Mouse (Mus musculus) cortical plate, adult 2 months (tissue): Measurements from ENCODE around the gene Senp3. TPM values are rescaled to one million over a fixed set of nuclear protein-coding genes. Genes with fewer than 3 reads are reported as not detected.
A peak's percentile ranks its signal among the peaks of the same experiment; 100 is the strongest.

Experiments used
- H3K27ac ChIP-seq: fragments of 200-500 bp; 2 replicates; pipeline ENCODE4 v1.5.1; 2012; ENCODE audit warnings: low read length, control low read depth, inconsistent platforms; ENCODE audit not compliant: insufficient read depth
- H3K4me1 ChIP-seq: fragments of 200-500 bp; 2 replicates; pipeline ENCODE4 v1.6.1; 2011; ENCODE audit warnings: low read length; ENCODE audit not compliant: control insufficient read depth, insufficient read depth
- H3K4me3 ChIP-seq: fragments of 200-500 bp; 2 replicates; pipeline ENCODE4 v1.5.1; 2011; ENCODE audit warnings: mild to moderate bottlenecking, low read length, control low read depth; ENCODE audit not compliant: insufficient read depth
- CTCF ChIP-seq: fragments of 200-500 bp; IDR thresholded peaks from 2 replicates; pipeline ENCODE4 v1.5.1; 2011; ENCODE audit warnings: mild to moderate bottlenecking, control low read depth, low read length; ENCODE audit not compliant: insufficient read depth; ENCODE audit errors: extremely low read depth
- POLR2A ChIP-seq: fragments of 200-500 bp; IDR thresholded peaks from 2 replicates; pipeline ENCODE4 v1.6.1; 2011; ENCODE audit warnings: mild to moderate bottlenecking, low read length, control low read depth; ENCODE audit not compliant: insufficient read depth; ENCODE audit errors: extremely low read depth
- polyA plus RNA-seq: library from polyadenylated mRNA; depleted of rRNA; stranded (reverse); fragments of >200 nt; gene quantifications from 2 replicates; pipeline ENCODE4 v1.2.3, GENCODE M21; 2012

Senp3 gene
- polyA plus RNA-seq, 1 experiment, result 133 TPM

DNA sequence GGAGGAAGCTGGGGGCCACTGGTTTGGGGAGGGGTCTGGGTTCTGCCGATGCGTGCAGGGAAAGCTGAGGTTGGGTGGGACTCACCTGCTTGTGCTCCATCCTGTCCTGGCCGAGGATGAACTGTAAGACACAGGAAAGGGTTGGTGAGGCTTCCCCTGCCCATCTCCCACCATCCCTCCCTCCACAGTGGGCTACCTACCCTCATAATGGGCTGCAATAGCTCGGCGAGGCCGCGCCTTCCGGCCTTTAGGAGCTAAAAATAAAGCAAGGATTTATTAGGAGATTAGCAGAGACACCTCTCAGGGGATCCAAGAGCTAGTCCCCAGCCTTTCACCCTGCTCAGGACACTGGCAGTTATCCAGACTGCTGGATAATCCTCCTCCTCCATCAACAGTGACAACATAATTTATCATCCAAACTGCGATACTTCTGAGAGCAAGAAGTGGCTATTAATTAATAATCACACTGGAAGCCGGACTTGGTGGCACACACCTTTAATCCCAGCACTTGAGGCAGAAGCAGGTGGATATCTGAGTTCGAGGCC, 11.6 kb upstream of the Senp3 start:
- no peak overlapping the region for H3K27ac ChIP-seq
- no peak for TF ChIP-seq POLR2A
- no peak for TF ChIP-seq CTCF
- no peaks in the 10 kb centered on the region; the same call in 1 of the 2 replicates for H3K4me1 ChIP-seq
- no peak overlapping the region for H3K4me3 ChIP-seq

DNA sequence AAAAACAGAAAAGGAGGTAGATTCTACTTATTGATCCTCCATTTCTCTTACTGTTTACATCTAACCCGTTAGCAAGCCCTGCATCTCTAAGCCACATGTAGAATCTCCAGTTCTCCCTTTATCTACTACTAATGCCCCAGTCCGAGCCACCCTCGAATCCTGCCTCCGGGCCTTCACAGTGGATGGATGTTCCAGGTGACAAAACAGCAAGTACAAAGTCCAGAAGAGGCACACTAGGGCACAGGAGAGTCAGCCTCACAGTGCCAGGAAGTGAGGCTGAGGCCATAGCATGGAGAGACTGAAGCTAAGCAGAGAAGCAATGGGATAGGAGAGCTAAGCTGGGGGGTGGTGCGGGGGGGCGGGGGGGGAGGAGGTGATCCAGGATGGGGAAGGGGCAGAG, 11.0 kb upstream of the Senp3 start:
- Histone ChIP-seq H3K4me3 (no peak overlapping the region), H3K27ac (no peak overlapping the region), H3K4me1 (no peaks in the 10 kb centered on the region; the same call in 1 of the 2 replicates)
- TF ChIP-seq POLR2A (no peak), CTCF (no peak)

DNA sequence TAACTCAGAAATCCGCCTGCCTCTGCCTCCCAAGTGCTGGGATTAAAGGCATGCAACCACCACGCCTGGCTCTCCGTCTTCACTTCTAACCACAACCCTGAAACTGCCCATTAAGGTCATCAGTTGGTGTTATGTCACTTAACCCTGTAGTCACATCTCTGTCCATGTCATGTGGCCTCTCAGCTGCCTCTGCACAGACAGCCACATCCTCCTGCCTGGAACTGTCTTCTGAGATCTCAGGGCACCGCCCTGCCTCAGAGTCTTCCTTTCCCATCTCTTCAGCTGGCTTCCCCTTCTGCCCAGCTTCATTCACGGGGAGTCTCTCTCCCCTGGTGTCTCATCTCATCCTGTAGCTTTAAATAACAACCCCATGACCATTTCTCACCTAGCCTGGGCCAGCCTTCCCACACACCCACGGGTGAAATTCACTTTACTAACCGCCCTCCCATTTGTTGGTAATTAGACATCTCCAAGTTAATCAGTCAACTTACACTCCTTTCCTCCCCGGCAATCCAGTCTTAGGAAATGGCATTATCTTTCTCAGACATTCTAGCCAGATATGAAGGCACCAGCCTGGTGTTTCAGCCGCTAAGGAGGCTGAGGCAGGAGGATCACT, 10.4 kb upstream of the Senp3 start:
- TF ChIP-seq CTCF (no peak), POLR2A (no peak)
- no peaks in the 10 kb centered on the region; the same call in 1 of the 2 replicates for H3K4me1 ChIP-seq

DNA sequence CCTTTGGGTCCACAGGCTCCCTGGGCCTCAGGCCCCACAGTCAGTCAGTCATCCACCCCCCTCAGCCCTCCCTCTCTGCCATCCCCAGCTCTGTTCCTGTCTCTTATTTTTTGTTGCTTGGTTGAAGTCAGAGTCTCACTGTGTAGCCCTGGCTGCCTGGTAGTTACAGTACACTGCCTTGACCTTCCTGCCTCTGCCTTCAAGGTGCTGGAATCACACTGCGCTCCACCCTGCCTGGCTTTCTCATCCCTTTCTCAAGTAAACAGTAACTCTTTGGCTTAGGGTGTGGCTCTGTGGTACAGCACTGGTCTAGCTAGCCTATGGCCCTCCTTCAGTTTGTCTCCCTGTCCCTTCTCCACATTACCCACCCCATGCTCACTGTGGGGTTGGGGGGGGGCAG, 8.0 kb upstream of the Senp3 start:
- Histone ChIP-seq H3K4me3 (no peak overlapping the region), H3K27ac (no peak overlapping the region), H3K4me1 (no peaks in the 10 kb centered on the region; the same call in 1 of the 2 replicates)
- TF ChIP-seq POLR2A (no peak), CTCF (no peak)

More for the DNA sequence above, 10.4 kb upstream of the Senp3 start:
- Histone ChIP-seq H3K27ac (no peak overlapping the region), H3K4me3 (no peak overlapping the region)

DNA sequence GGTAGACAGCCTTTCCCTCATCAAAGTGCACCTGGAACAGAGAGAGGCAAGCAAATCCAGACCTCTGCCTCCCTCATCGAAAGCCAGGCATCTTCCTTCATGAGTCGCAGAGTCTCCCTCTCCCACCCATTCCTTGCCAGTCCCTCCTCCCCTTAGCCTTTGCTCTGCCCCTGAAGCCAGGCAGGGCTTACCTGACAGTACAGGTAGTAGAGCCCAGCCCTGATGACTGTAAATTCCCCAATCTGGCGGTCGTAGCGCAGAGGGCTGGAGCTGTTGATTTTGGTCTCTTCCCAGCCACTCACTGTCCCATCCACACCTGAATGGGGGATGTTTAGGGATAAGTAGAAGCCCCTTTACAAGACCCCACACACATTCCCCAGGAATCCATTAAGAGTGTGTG, 5.2 kb upstream of the Senp3 start:
- TF ChIP-seq CTCF (no peak), POLR2A (no peak)
- Histone ChIP-seq H3K4me1 (no peaks in the 10 kb centered on the region), H3K27ac (no peak overlapping the region), H3K4me3 (no peak overlapping the region)

DNA sequence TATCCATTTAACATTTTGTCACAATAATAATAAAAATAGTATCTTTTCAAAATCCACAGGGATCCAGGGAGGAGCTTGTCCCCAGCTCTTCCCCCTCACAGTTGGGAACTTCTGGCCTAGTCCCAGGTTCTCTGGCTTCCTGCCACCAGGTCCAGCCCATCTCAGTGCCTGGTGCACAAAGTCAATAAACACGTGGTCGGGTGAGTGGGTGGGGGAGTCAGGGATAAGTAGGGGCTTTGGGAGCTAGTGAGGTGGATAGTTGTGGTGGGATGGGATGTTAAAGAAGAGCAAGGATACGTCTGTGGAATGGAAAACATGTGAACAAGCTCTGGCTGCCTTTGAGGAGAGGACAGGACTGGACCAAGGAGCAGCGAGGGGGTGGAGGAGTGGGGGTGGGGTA, 4.5 kb upstream of the Senp3 start:
- Histone ChIP-seq H3K27ac (no peak overlapping the region), H3K4me3 (no peak overlapping the region), H3K4me1 (no peaks in the 10 kb centered on the region)
- no peak for TF ChIP-seq POLR2A
- TF ChIP-seq CTCF, result no peak

DNA sequence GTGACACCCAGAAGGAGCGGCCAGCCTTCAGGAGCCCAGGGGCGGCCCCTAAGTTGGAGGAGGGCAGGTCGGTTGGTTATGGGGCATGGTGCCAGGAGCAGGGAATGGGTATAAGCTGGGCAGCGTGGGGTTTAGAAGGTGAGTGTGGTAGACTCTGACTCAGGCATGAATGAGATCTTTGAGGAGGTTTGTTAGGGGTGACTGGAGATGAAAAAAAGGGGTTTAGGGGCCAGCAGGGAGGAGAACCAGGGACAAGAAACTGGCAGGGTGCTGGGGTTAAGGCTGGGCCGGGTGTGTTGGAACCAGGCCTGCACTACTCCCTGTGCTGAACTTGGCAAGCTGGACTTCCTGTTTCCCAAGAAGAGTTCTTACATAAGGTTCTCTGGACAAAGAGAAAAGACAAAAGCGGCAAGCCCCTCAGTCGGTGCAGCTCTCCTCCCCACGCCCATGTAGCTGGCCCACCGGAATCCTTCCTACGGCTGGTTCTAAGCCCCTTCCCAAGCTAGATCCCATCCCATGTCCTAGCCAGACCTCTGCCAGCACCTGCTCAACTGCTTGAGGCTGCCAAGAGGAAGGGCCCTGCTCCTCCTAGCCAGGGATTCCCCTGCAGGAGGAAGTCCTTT, 3.8 kb upstream of the Senp3 start, which contains the start of gene Tnfsf13:
TSS of gene Tnfsf13 (minus strand) at position 259 of the 623 bp plus-strand sequence.
- TF ChIP-seq CTCF (no peak), POLR2A (0 out of 2 replicates have a peak, but pooled peaks have one; percentile 31)
- no peak within 1 kb of the TSS for H3K4me3 ChIP-seq

DNA sequence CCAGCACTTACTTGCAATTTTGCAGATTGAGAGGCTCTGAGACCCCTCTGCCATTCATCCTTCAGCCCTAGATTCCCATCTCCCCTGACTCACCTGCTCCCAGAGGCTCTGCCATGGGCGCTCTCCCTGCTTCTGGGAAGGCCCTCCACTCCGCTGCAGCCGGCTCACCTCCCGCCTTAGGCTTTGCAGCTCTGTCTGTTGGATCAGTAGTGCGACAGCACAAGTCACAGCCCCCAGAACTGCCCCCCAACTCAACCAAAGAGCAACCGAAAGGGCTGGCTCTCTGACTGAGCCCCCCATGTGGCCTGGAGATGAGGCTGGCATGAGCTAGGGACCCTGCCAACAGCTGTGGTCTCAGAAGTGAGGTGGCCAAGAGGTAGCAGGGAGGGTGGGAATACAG, 3.1 kb upstream of the Senp3 start:
- H3K4me1 ChIP-seq, result no peaks in the 10 kb centered on the region; the same call in 1 of the 2 replicates
- TF ChIP-seq POLR2A (no peak), CTCF (no peak)
- H3K27ac ChIP-seq, result peak overlapping the region; percentile 57
- no peak overlapping the region for H3K4me3 ChIP-seq

More for the DNA sequence above, 3.8 kb upstream of the Senp3 start, which contains the start of gene Tnfsf13:
- peak within 1 kb of the TSS; percentile 89 for H3K27ac ChIP-seq
- no peaks in the 10 kb centered on the region; the same call in 1 of the 2 replicates for H3K4me1 ChIP-seq

DNA sequence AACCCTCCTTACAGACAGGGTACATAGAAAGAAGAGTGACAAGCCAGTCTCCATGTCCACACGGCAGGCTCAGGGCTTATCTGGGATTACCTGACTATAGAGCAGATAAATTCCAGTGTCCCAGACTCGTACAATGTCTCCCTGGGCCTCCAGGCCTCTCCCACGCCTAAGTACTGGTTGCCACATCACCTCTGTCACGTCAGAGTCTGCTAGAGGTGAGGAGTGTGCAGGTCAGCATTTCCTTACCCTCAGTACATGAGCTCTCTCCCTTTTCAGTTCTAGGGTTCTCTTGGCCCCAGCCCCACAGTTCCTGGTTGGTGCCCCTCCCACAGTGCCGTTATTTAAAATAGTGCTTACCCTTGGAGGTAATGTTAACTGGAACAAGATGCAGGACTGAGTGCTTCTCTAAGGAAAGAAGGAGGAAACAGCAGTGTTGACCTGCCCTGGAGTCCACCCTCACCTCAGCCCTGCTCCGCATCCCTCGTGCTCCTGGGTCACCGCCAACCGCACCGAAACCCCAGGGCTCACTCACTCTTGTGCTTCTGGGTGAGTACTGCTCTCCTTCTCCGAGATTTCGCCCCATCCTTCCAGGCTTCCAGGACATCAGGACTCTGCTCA, 2.4 kb upstream of the Senp3 start:
- Histone ChIP-seq H3K27ac (no peak overlapping the region), H3K4me3 (no peak overlapping the region), H3K4me1 (no peaks in the 10 kb centered on the region; the same call in 1 of the 2 replicates)
- TF ChIP-seq CTCF (no peak), POLR2A (no peak)
